Mouse (Mus musculus) G1E (cell line): ENCODE data around the gene Tbc1d17.

Experiments
- CTCF ChIP-seq: IDR thresholded peaks from 2 replicates; pipeline ENCODE4 v1.5.1; 2012; ENCODE audit warnings: low read depth, low read length, inconsistent platforms, mixed read lengths
- GATA1 ChIP-seq: IDR thresholded peaks from 2 replicates; pipeline ENCODE4 v1.6.1; 2012; ENCODE audit warnings: borderline replicate concordance, low read length, inconsistent platforms, mixed read lengths
- GATA2 ChIP-seq: IDR thresholded peaks from 2 replicates; pipeline ENCODE4 v1.6.1; 2012; ENCODE audit warnings: low read depth, low read length, inconsistent platforms, borderline replicate concordance
- POLR2AphosphoS5 ChIP-seq: IDR thresholded peaks from 2 replicates; pipeline ENCODE4 v1.6.1; 2012; ENCODE audit warnings: low read depth, low read length, inconsistent platforms; ENCODE audit not compliant: insufficient replicate concordance
- TAL1 ChIP-seq: conservative IDR thresholded peaks from 2 replicates; pipeline ENCODE4 v1.6.1; 2012; ENCODE audit warnings: low read depth, low read length, inconsistent platforms, mixed read lengths

DNA sequence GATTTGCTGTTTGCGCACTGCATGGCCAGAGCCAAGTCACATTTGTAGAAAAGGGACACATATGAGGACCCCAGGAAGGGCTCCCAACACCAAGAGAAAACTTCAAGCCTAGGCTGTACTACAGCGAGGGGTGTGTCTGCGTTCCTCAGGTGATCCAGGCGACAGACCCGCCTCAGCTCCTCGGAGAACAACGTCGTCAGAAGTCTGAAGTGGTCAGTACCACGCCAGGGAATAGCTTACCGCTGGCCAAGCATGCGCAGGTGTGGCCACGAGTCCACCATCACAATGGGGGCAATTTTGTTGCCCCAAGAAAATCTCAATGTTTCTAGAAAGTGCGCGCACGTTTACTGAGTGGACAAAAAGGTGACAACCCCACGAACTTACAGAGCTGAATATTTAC is 19.6 kb upstream of the Tbc1d17 start:
- TF ChIP-seq CTCF (no peak), GATA1 (no peak), POLR2AphosphoS5 (no peak), TAL1 (no peak), GATA2 (no peak)
